Mouse (Mus musculus): Measurements from ENCODE around the gene Tspan9.

- TF ChIP-seq POLR2A (IDR thresholded peaks at IDR 0.05; ENCODE audit: borderline replicate concordance, extremely low read depth, low read depth, low read length) (no peak), CTCF (IDR thresholded peaks at IDR 0.05; ENCODE audit: insufficient read depth, low read length) (no peak)
Measured at GRCm38 (mm10) chr6:128007241-128007701, 136.1 kb downstream of the Tspan9 start.
